Mouse (Mus musculus): ENCODE measurements around the gene Mtus2.

DNA sequence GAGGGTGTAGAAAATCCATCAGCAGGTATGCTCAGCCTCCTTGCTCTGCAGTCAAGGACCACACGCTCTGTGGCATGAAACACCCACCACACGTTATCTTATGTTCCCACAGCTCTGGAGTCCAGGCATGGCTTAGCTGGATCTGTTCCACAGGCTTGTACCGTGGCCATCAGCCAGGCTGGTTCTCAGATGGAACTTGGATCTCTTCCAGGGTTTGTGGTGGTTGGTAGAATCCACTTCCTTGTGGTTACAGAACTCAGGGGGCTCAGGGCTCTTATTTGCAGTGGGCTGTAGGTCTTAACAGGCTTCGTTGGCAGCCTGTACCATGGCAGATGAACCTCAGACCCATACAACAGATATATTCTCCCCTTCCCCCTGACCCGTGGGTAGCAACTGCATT lies 17.9 kb upstream of the Mtus2 start:
- no peak for TF ChIP-seq CTCF (IDR thresholded peaks at IDR 0.05)
- no peak for TF ChIP-seq EP300 (IDR thresholded peaks at IDR 0.05)
